Mouse (Mus musculus) liver, embryonic 13.5 days (tissue): ENCODE measurements around the gene Nectin4. TPM values are rescaled to one million over a fixed set of nuclear protein-coding genes. Genes with fewer than 3 reads are reported as not detected.

Experiments
- ATAC-seq: fragments of 200-750 bp; cut with Nextera tagmentation; 2 replicates; pipeline ENCODE4 v1.8.0; 2017; ENCODE audit warnings: low read depth, mild to moderate bottlenecking, moderate number of reproducible peaks, moderate library complexity
- DNase-seq: peaks from one replicate; pipeline ENCODE4 v3.0.0; 2022
- H3K27ac ChIP-seq: fragments of 300-500 bp; sonication (generic); 2 replicates; pipeline ENCODE4 v1.5.1; 2015; ENCODE audit warnings: moderate library complexity, mild to moderate bottlenecking, inconsistent platforms
- H3K27me3 ChIP-seq: fragments of 300-500 bp; sonication (generic); 2 replicates; pipeline ENCODE4 v1.6.1; 2015; ENCODE audit warnings: mild to moderate bottlenecking, inconsistent platforms
- H3K36me3 ChIP-seq: fragments of 300-500 bp; sonication (generic); 2 replicates; pipeline ENCODE4 v1.6.1; 2015; ENCODE audit warnings: mild to moderate bottlenecking, inconsistent platforms
- H3K4me1 ChIP-seq: fragments of 300-500 bp; sonication (generic); replicated peaks from 2 replicates; pipeline ENCODE4 v1.6.1; 2015; ENCODE audit warnings: inconsistent platforms
- H3K4me2 ChIP-seq: fragments of 300-500 bp; sonication (generic); 2 replicates; pipeline ENCODE4 v1.6.1; 2015; ENCODE audit warnings: inconsistent platforms, mild to moderate bottlenecking, moderate library complexity
- H3K4me3 ChIP-seq: fragments of 300-500 bp; sonication (generic); replicated peaks from 2 replicates; pipeline ENCODE4 v1.5.1; 2015; ENCODE audit warnings: mild to moderate bottlenecking, inconsistent platforms
- H3K9ac ChIP-seq: fragments of 300-500 bp; sonication (generic); 2 replicates; pipeline ENCODE4 v1.6.1; 2015; ENCODE audit warnings: mild to moderate bottlenecking, inconsistent platforms
- H3K9me3 ChIP-seq: fragments of 300-500 bp; sonication (generic); replicated peaks from 2 replicates; pipeline ENCODE4 v1.6.1; 2016; ENCODE audit warnings: inconsistent platforms
- WGBS: fragments of 180-500 bp; shearing (Covaris S2); methylation state at CpG from one replicate; pipeline ENCODE4 v1.1.7; 2015; ENCODE audit not compliant: insufficient replicate concordance; 5-methylcytosine and 5-hydroxymethylcytosine counted together
- polyA plus RNA-seq: library from polyadenylated mRNA; unstranded; fragments of >200 nt; fragmentation: Nextera tagmentation; extraction: Ambion mirVana; gene quantifications from 2 replicates; pipeline ENCODE4 v1.2.1, GENCODE M21; 2015

Gene Nectin4
- polyA plus RNA-seq, 1 experiment from 2014 or later: 0.08 TPM

- Histone ChIP-seq H3K27me3 (no peaks in the 10 kb centered on the region), H3K4me1 (peaks cover 33% of the 10 kb centered on the region), H3K36me3 (peaks cover 65% of the 10 kb centered on the region), H3K27ac (no peak overlapping the region), H3K4me3 (no peak overlapping the region), H3K9me3 (peaks cover 7% of the 10 kb centered on the region), H3K4me2 (no peak overlapping the region), H3K9ac (no peak overlapping the region)
- 90% methylated on average over 16 of the region's 16 CpGs for WGBS
- DNase-seq (no peak), ATAC-seq (no peak)
These were observed 27.4 kb upstream of the Nectin4 start for GRCm38 (mm10) chr1:171342262-171343207.

- DNase-seq (no peak), ATAC-seq (no peak)
- WGBS: 80% methylated on average over 8 of the region's 9 CpGs
- H3K9me3 ChIP-seq: peaks cover 7% of the 10 kb centered on the region
- H3K9ac ChIP-seq: peak overlapping the region; percentile 90; the same call in 1 of the 2 replicates
- H3K27ac ChIP-seq: 0 out of 2 replicates have a peak overlapping the region, but pooled peaks have one; percentile 76
- H3K27me3 ChIP-seq: no peaks in the 10 kb centered on the region
- H3K4me3 ChIP-seq: peak overlapping the region; percentile 81
- peaks cover 47% of the 10 kb centered on the region for H3K4me1 ChIP-seq
- H3K4me2 ChIP-seq: peak overlapping the region; percentile 86
- H3K36me3 ChIP-seq: peaks cover 49% of the 10 kb centered on the region
These were observed 25.8 kb upstream of the Nectin4 start for GRCm38 (mm10) chr1:171343922-171344677.

- peak overlapping the region; percentile 81 for H3K4me3 ChIP-seq
- H3K27me3 ChIP-seq: no peaks in the 10 kb centered on the region
- DNase-seq (no peak), ATAC-seq (no peak)
- H3K36me3 ChIP-seq: peaks cover 43% of the 10 kb centered on the region
- peak overlapping the region; percentile 90 for H3K9ac ChIP-seq
- H3K4me2 ChIP-seq: peak overlapping the region; percentile 86
- 64% methylated on average over 9 of the region's 9 CpGs for WGBS
- H3K27ac ChIP-seq: peak overlapping the region; percentile 76
- H3K4me1 ChIP-seq: peaks cover 52% of the 10 kb centered on the region
- H3K9me3 ChIP-seq: peaks cover 7% of the 10 kb centered on the region
These were observed 25.2 kb upstream of the Nectin4 start for GRCm38 (mm10) chr1:171344715-171345114.

- DNase-seq (peak; percentile 85), ATAC-seq (peak; percentile 91)
- Histone ChIP-seq H3K27me3 (no peaks in the 10 kb centered on the region), H3K27ac (peak within 1 kb of the TSS; percentile 76), H3K4me2 (peak within 1 kb of the TSS; percentile 86), H3K36me3 (peaks cover 35% of the 10 kb centered on the region), H3K9ac (peak within 1 kb of the TSS; percentile 90), H3K9me3 (peaks cover 7% of the 10 kb centered on the region), H3K4me3 (peak within 1 kb of the TSS; percentile 81), H3K4me1 (peaks cover 54% of the 10 kb centered on the region)
- WGBS: 1% methylated on average over 53 of the region's 53 CpGs
These were observed 24.4 kb upstream of the Nectin4 start, which contains the start of the genes Nit1 and Pfdn2 for GRCm38 (mm10) chr1:171345225-171346094. Gene Nit1 (minus strand): TSS chr1:171345646. Gene Pfdn2 (plus strand): TSS chr1:171345670.

GRCm38 (mm10) chr1:171346095-171346450, 23.8 kb upstream of the Nectin4 start:
- WGBS: under 1% methylated on average over 14 of the region's 14 CpGs
- H3K4me2 ChIP-seq: peak overlapping the region; percentile 86
- no peak for DNase-seq
- 0 out of 2 replicates have a peak, but pooled peaks have one; percentile 8 for ATAC-seq
- peaks cover 55% of the 10 kb centered on the region for H3K4me1 ChIP-seq
- no peaks in the 10 kb centered on the region for H3K27me3 ChIP-seq
- peaks cover 29% of the 10 kb centered on the region for H3K36me3 ChIP-seq
- peak overlapping the region; percentile 90 for H3K9ac ChIP-seq
- peaks cover 7% of the 10 kb centered on the region for H3K9me3 ChIP-seq
- H3K27ac ChIP-seq: peak overlapping the region; percentile 72
- H3K4me3 ChIP-seq: peak overlapping the region; percentile 81

- ATAC-seq (no peak), DNase-seq (no peak)
- no peak overlapping the region for H3K9ac ChIP-seq
- peaks cover 7% of the 10 kb centered on the region for H3K9me3 ChIP-seq
- WGBS: 78% methylated on average over 3 of the region's 3 CpGs
- H3K4me1 ChIP-seq: peaks cover 70% of the 10 kb centered on the region
- no peak overlapping the region for H3K4me3 ChIP-seq
- H3K4me2 ChIP-seq: no peak overlapping the region
- H3K27ac ChIP-seq: no peak overlapping the region
- no peaks in the 10 kb centered on the region for H3K27me3 ChIP-seq
- H3K36me3 ChIP-seq: peaks cover 3% of the 10 kb centered on the region; the same call in 1 of the 2 replicates
These were observed 21.2 kb upstream of the Nectin4 start for GRCm38 (mm10) chr1:171348665-171349064.

GRCm38 (mm10) chr1:171349210-171349609, 20.7 kb upstream of the Nectin4 start:
- H3K36me3 ChIP-seq: peaks cover 3% of the 10 kb centered on the region; the same call in 1 of the 2 replicates
- H3K4me1 ChIP-seq: peaks cover 66% of the 10 kb centered on the region
- no peak overlapping the region for H3K27ac ChIP-seq
- no peak overlapping the region for H3K4me3 ChIP-seq
- DNase-seq: no peak
- no peak for ATAC-seq
- WGBS: 67% methylated on average over 2 of the region's 2 CpGs
- H3K9me3 ChIP-seq: peaks cover 7% of the 10 kb centered on the region
- H3K9ac ChIP-seq: no peak overlapping the region
- no peaks in the 10 kb centered on the region for H3K27me3 ChIP-seq
- H3K4me2 ChIP-seq: no peak overlapping the region

GRCm38 (mm10) chr1:171355812-171356340, 14.0 kb upstream of the Nectin4 start:
- Histone ChIP-seq H3K36me3 (peaks cover 27% of the 10 kb centered on the region), H3K27me3 (no peaks in the 10 kb centered on the region), H3K9ac (no peak overlapping the region), H3K4me2 (no peak overlapping the region), H3K4me1 (peaks cover 49% of the 10 kb centered on the region), H3K9me3 (0 out of 2 replicates have a peak, but pooled peaks cover 3% of the 10 kb centered on the region), H3K27ac (no peak overlapping the region), H3K4me3 (no peak overlapping the region)
- ATAC-seq (no peak), DNase-seq (no peak)
- 39% methylated on average over 3 of the region's 5 CpGs for WGBS

GRCm38 (mm10) chr1:171356814-171357213, 13.1 kb upstream of the Nectin4 start:
- H3K4me1 ChIP-seq: peaks cover 51% of the 10 kb centered on the region

GRCm38 (mm10) chr1:171358421-171358820, 11.5 kb upstream of the Nectin4 start:
- no peak for DNase-seq
- Histone ChIP-seq H3K27me3 (no peaks in the 10 kb centered on the region), H3K36me3 (peaks cover 27% of the 10 kb centered on the region), H3K4me2 (no peak overlapping the region), H3K9ac (no peak overlapping the region), H3K9me3 (0 out of 2 replicates have a peak, but pooled peaks cover 3% of the 10 kb centered on the region), H3K4me1 (peaks cover 42% of the 10 kb centered on the region), H3K27ac (no peak overlapping the region), H3K4me3 (no peak overlapping the region)
- no peak for ATAC-seq
- WGBS: 64% methylated on average over 4 of the region's 4 CpGs

More at GRCm38 (mm10) chr1:171356814-171357213, 13.1 kb upstream of the Nectin4 start:
- DNase-seq (no peak), ATAC-seq (no peak)
- Histone ChIP-seq H3K27ac (no peak overlapping the region; the same call in 1 of the 2 replicates), H3K9ac (no peak overlapping the region), H3K36me3 (peaks cover 27% of the 10 kb centered on the region), H3K4me3 (no peak overlapping the region), H3K9me3 (0 out of 2 replicates have a peak, but pooled peaks cover 3% of the 10 kb centered on the region), H3K27me3 (no peaks in the 10 kb centered on the region), H3K4me2 (no peak overlapping the region)
- WGBS: 81% methylated on average over 2 of the region's 2 CpGs
